Mouse (Mus musculus) stomach, embryonic 16.5 days (tissue): ENCODE results near the gene Pklr. TPM values are rescaled to one million over a fixed set of nuclear protein-coding genes. Genes with fewer than 3 reads are reported as not detected.
"Not testable (repeated sequence)": the region's sequence is repeated elsewhere in the genome, so short reads cannot be mapped to it uniquely, and the experiment has no call there.

Source experiments
- ATAC-seq: fragments of 200-750 bp; cut with Nextera tagmentation; 2 replicates; pipeline ENCODE4 v1.8.0; 2017; ENCODE audit warnings: moderate number of reproducible peaks, moderate TSS enrichment; ENCODE audit not compliant: insufficient read depth, low FRiP score
- H3K27ac ChIP-seq: fragments of 300-500 bp; sonication (generic); 2 replicates; pipeline ENCODE4 v1.5.1; 2014; ENCODE audit warnings: low read length
- H3K27me3 ChIP-seq: fragments of 300-500 bp; sonication (generic); 2 replicates; pipeline ENCODE4 v1.6.1; 2014; ENCODE audit warnings: low read length, control low read depth, mixed read lengths; ENCODE audit not compliant: control insufficient read depth, insufficient read depth
- H3K36me3 ChIP-seq: fragments of 300-500 bp; sonication (generic); 2 replicates; pipeline ENCODE4 v1.6.1; 2014; ENCODE audit warnings: low read length; ENCODE audit not compliant: control insufficient read depth, insufficient read depth
- H3K4me1 ChIP-seq: fragments of 300-500 bp; sonication (generic); 2 replicates; pipeline ENCODE4 v1.6.1; 2014; ENCODE audit warnings: low read length, control low read depth, mixed read lengths; ENCODE audit not compliant: control insufficient read depth, insufficient read depth
- H3K4me2 ChIP-seq: fragments of 300-500 bp; sonication (generic); 2 replicates; pipeline ENCODE4 v1.6.1; 2014; ENCODE audit warnings: low read depth, low read length, mixed read lengths
- H3K4me3 ChIP-seq: fragments of 300-500 bp; sonication (generic); replicated peaks from 2 replicates; pipeline ENCODE4 v1.5.1; 2014; ENCODE audit warnings: mild to moderate bottlenecking, low read length
- H3K9ac ChIP-seq: fragments of 300-500 bp; sonication (generic); 2 replicates; pipeline ENCODE4 v1.6.1; 2014; ENCODE audit warnings: low read length
- H3K9me3 ChIP-seq: fragments of 300-500 bp; sonication (generic); replicated peaks from 2 replicates; pipeline ENCODE4 v1.6.1; 2016; ENCODE audit warnings: low read length, control low read depth; ENCODE audit not compliant: control insufficient read depth
- WGBS: fragments of 180-500 bp; shearing (Covaris S2); extraction: QIAGEN DNeasy Blood & Tissue Kit; methylation state at CpG from one replicate; pipeline ENCODE4 v1.1.7; 2014; 5-methylcytosine and 5-hydroxymethylcytosine counted together
- polyA plus RNA-seq: library from polyadenylated mRNA; unstranded; fragments of >200 nt; fragmentation: Nextera tagmentation; extraction: Ambion mirVana; gene quantifications from 2 replicates; pipeline ENCODE4 v1.2.1, GENCODE M21; 2015

Pklr gene
- polyA plus RNA-seq, 1 experiment from 2014 or later = 22.0 TPM

- WGBS = 84% methylated on average over 8 of the region's 8 CpGs
- no peaks in the 10 kb centered on the region for H3K9me3 ChIP-seq
- no peak overlapping the region for H3K27ac ChIP-seq
- H3K36me3 ChIP-seq = no peaks in the 10 kb centered on the region
- H3K4me1 ChIP-seq = peaks cover 8% of the 10 kb centered on the region; the same call in 1 of the 2 replicates
- H3K4me3 ChIP-seq = no peak overlapping the region
- no peak overlapping the region for H3K9ac ChIP-seq
- no peak overlapping the region for H3K4me2 ChIP-seq
- no peak for ATAC-seq
- 0 out of 2 replicates have a peak, but pooled peaks cover 2% of the 10 kb centered on the region for H3K27me3 ChIP-seq
These were observed 21.0 kb downstream of the Pklr start for GRCm38 (mm10) chr3:89156951-89157350.

- Histone ChIP-seq H3K27ac (no peak overlapping the region), H3K4me2 (no peak overlapping the region; the same call in 1 of the 2 replicates), H3K27me3 (0 out of 2 replicates have a peak, but pooled peaks cover 2% of the 10 kb centered on the region), H3K4me1 (peaks cover 8% of the 10 kb centered on the region; the same call in 1 of the 2 replicates), H3K9me3 (no peaks in the 10 kb centered on the region), H3K9ac (no peak overlapping the region), H3K36me3 (no peaks in the 10 kb centered on the region), H3K4me3 (no peak overlapping the region)
- 20% methylated on average over 7 of the region's 7 CpGs for WGBS
- ATAC-seq = no peak
These were observed 22.7 kb downstream of the Pklr start for GRCm38 (mm10) chr3:89158651-89159050.

DNA sequence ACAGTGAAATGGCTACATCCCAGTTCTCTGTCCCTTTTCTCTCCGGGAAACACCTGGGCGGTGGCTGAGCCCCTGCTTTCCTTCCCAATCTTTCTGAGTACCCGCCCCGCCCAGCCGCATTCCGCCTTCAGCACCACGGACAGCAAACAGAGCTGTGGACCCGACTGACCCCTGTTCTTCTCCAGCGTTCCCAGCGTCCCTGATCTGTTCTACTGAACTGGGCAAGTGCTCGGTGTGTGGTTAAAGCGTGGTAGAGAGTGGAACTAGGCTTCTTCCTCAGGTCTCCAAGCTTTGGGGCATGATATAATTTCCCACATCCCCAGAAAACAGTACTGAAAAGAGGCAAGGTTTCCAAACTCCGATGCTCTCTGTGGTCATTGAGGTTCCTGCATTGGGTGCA, 23.3 kb downstream of the Pklr start:
- no peak for ATAC-seq
- no peaks in the 10 kb centered on the region for H3K9me3 ChIP-seq
- 3% methylated on average over 13 of the region's 13 CpGs for WGBS
- H3K4me2 ChIP-seq = peak overlapping the region; percentile 99
- no peak overlapping the region for H3K27ac ChIP-seq
- no peak overlapping the region; the same call in 1 of the 2 replicates for H3K9ac ChIP-seq
- H3K4me3 ChIP-seq = peak overlapping the region; percentile 63
- peaks cover 12% of the 10 kb centered on the region for H3K4me1 ChIP-seq
- no peaks in the 10 kb centered on the region for H3K36me3 ChIP-seq
- H3K27me3 ChIP-seq = 0 out of 2 replicates have a peak, but pooled peaks cover 2% of the 10 kb centered on the region

- WGBS = under 1% methylated on average over 66 of the region's 66 CpGs
These were observed 23.8 kb downstream of the Pklr start, which contains the start of gene Hcn3 for GRCm38 (mm10) chr3:89159616-89160344. Gene Hcn3 (minus strand): TSS chr3:89160196.

GRCm38 (mm10) chr3:89161207-89161606, 25.3 kb downstream of the Pklr start:
- not testable (repeated sequence) for H3K27ac ChIP-seq, H3K36me3 ChIP-seq, ATAC-seq, H3K27me3 ChIP-seq, H3K4me2 ChIP-seq, H3K9ac ChIP-seq, H3K4me3 ChIP-seq, H3K9me3 ChIP-seq
- H3K4me1 ChIP-seq = peaks cover 20% of the 10 kb centered on the region

More at GRCm38 (mm10) chr3:89159616-89160344, 23.8 kb downstream of the Pklr start, which contains the start of gene Hcn3:
- peak within 1 kb of the TSS; percentile 63 for H3K4me3 ChIP-seq
- no peaks in the 10 kb centered on the region for H3K36me3 ChIP-seq
- peak; percentile 69 for ATAC-seq
- H3K9me3 ChIP-seq = no peaks in the 10 kb centered on the region
- peaks cover 12% of the 10 kb centered on the region for H3K4me1 ChIP-seq
- H3K27ac ChIP-seq = no peak within 1 kb of the TSS
- H3K27me3 ChIP-seq = 0 out of 2 replicates have a peak, but pooled peaks cover 2% of the 10 kb centered on the region
- peak within 1 kb of the TSS; percentile 99 for H3K4me2 ChIP-seq
- H3K9ac ChIP-seq = peak within 1 kb of the TSS; percentile 68

DNA sequence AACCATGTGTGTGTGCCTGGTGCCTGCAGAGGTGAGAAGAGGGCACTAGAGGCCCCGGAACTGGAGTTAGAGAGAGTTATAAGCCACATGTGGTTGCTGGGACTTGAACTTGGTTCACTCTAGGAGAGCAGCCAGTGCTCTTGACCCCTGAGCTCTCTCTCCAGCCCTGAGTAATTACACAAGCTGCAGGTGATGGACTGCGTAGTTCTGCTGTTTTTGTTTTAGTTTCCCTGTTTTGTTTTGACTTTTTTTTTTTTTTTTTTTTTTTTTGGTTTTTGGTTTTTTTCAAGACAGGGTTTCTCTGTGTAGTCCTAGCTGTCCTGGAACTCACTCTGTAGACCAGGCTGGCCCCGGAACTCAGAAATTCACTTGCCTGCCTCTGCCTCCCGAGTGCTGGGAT, 25.8 kb downstream of the Pklr start:
- H3K4me1 ChIP-seq = peaks cover 20% of the 10 kb centered on the region
- H3K27ac ChIP-seq = no peak overlapping the region
- no peak overlapping the region for H3K9ac ChIP-seq
- H3K27me3 ChIP-seq = 0 out of 2 replicates have a peak, but pooled peaks cover 2% of the 10 kb centered on the region
- ATAC-seq = no peak
- 80% methylated on average over 4 of the region's 4 CpGs for WGBS
- no peak overlapping the region for H3K4me2 ChIP-seq
- H3K36me3 ChIP-seq = no peaks in the 10 kb centered on the region
- H3K4me3 ChIP-seq = no peak overlapping the region
- no peaks in the 10 kb centered on the region for H3K9me3 ChIP-seq

DNA sequence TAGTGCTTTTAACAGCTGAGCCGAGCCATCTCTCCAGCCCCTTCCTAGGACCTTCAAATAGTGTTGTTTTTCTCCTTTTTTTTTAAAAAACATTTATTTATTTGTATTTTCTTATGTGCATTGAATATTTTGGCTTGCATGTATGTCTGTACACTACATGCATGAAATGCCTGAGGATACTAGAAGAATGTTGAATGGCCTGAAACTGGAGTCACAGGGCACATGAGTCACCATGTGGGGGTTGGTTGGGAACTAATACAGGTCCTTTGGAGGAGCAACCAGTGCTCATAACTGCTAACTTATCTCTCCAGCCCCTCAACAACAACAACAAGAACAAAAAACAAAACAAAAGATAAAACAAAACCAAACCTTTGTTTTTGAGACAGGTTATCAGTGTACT, 27.2 kb downstream of the Pklr start:
- no peak overlapping the region for H3K27ac ChIP-seq
- H3K36me3 ChIP-seq = peaks cover 6% of the 10 kb centered on the region
- no peak overlapping the region for H3K9ac ChIP-seq
- H3K4me3 ChIP-seq = no peak overlapping the region
- 63% methylated on average over 1 of the region's 1 CpGs for WGBS
- no peak overlapping the region for H3K4me2 ChIP-seq
- no peak for ATAC-seq
- H3K4me1 ChIP-seq = peaks cover 23% of the 10 kb centered on the region
- H3K9me3 ChIP-seq = no peaks in the 10 kb centered on the region
- 0 out of 2 replicates have a peak, but pooled peaks cover 2% of the 10 kb centered on the region for H3K27me3 ChIP-seq

- Histone ChIP-seq H3K27me3 (0 out of 2 replicates have a peak, but pooled peaks cover 2% of the 10 kb centered on the region), H3K9ac (peak overlapping the region; percentile 94), H3K36me3 (peaks cover 9% of the 10 kb centered on the region), H3K9me3 (no peaks in the 10 kb centered on the region), H3K4me1 (peaks cover 23% of the 10 kb centered on the region), H3K4me2 (peak overlapping the region; percentile 88), H3K27ac (peak overlapping the region; percentile 98; the same call in 1 of the 2 replicates), H3K4me3 (peak overlapping the region; percentile 89)
- WGBS = 70% methylated on average over 5 of the region's 5 CpGs
- ATAC-seq = no peak
These were observed 27.8 kb downstream of the Pklr start for GRCm38 (mm10) chr3:89163643-89164245.
